Mouse (Mus musculus): ENCODE results near the gene Tmem11. TPM values are rescaled to one million over a fixed set of nuclear protein-coding genes. Genes with fewer than 3 reads are reported as not detected.
"Not testable (repeated sequence)": the region's sequence is repeated elsewhere in the genome, so short reads cannot be mapped to it uniquely, and the experiment has no call there.

Tmem11 gene
- total RNA-seq, 2 experiments from 2014 or later, result 24.7 to 27.0 TPM

DNA sequence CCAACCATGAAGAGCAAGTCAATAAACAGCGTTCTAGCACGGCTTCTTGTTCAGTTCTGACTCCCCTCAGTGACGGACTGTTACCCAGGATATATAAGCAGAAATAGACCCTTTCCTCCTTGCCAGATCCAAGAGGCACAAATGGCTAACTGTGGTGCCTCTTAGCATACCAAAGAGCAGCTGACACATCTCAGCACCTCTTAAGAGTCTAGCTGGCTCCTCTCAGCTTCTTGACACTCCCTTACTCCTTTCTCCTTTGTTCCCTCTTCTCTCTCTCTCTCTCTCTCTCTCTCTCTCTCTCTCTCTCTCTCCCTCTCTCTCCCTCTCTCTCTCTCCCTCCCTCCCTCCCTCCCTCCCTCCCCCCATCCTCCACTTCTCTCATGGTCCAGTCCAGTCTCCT, 11.7 kb upstream of the Tmem11 start:
- intact Hi-C loops (cut with DNase I), result no loop called here
- no peak for DNase-seq (ENCODE audit: low spot score in 2 of 2)

DNA sequence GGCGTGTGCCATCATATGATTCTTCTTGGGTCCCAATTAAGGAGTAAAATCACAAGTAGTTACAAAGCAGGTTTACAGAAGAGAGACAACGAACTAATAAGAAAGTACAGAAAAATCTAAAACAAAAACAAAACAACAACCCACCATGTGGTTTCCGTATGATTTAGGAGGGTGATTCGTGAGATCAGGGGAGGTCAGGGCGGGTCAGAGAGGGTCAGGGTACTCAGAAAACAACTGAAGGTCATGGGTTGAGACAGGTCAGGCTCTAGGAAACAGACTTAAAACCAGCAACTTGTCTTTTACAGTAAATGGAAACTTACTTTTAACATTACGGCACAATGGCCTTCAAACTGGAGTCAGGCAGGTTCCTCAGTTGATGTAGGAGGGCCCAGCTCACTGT, 11.2 kb upstream of the Tmem11 start:
- intact Hi-C loops (cut with DNase I), result no loop called here
- DNase-seq (ENCODE audit: low spot score in 2 of 2), result no peak

DNA sequence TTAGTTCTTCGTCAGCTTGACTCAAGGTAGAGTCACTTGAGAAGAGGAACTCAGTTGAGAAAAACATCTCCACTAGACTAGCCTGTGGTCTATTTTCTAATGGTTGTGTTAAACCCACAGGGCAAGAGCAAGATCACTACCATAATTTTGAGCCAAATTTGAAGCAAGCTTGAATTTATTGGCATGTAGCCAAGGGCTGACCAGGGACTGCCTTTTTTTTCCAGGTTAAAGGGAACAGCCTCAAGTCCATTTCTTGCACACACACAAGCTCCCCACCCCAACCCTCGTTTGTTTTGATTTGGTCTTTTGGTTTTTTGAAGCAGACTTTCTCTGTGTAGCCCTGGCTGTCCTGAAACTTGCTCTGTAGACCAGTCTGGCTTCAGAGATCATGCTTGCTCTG, 10.8 kb upstream of the Tmem11 start:
- intact Hi-C loops (cut with DNase I), result no loop called here
- no peak for DNase-seq (ENCODE audit: low spot score in 2 of 2)

DNA sequence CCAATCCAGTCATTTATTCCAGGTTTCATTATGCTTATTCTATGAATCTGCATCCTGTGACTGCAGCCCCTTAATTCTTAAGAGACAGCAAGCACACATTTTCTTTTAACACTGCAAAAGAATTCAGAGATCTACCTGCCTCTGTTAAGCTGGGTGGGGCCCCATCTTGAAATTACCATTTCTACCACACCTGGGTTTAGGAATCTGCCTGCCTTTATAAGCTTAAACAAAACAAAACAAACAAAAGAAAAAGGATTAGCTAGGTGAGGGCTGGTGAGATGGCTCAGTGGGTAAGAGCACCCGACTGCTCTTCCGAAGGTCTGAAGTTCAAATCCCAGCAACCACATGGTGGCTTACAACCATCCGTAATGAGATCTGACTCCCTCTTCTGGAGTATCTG, 7.9 kb upstream of the Tmem11 start:
- DNase-seq (ENCODE audit: low spot score in 2 of 2); intact Hi-C loops (cut with DNase I): not testable (repeated sequence)

DNA sequence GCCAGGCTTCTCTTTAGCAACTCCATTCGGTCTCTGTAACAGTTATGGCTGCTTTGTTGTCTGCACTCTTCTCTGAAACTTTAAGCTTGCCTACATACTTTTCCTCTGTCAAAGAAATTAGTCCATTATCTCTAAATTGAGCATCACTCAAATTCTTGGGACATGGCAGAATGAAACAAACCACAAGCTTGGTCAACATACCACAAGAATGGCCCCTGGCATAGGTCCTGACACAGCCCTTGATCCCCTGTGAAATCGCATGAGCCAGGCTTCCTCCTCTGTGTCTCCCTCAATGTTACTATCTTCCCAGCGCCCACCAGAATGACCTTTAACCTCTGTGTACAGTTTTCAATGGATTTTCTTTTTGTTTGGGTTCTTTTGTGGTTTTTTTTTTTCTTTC, 3.3 kb upstream of the Tmem11 start:
- intact Hi-C loops (cut with DNase I), result no loop called here
- DNase-seq (ENCODE audit: low spot score in 2 of 2), result no peak

DNA sequence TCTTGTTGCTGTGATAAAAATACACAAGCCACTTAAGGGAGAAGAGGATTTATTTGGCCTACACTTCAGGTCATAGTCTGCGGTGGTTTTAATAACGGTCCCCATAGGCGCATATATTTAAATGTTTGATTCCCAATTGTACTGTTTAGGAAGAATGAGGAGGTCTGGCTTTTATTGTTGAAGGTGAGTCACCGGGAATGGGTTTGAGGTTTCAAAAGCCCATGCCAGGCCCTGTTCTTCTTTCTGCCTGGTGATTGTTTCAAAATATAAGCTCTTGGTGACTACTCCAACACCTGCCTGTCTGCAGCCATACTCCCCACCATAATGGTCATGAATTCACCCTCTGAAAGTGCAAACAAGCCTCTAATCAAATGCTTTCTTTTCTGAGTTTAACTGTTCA, 1.5 kb upstream of the Tmem11 start:
- intact Hi-C loops (cut with DNase I), result no loop called here

DNA sequence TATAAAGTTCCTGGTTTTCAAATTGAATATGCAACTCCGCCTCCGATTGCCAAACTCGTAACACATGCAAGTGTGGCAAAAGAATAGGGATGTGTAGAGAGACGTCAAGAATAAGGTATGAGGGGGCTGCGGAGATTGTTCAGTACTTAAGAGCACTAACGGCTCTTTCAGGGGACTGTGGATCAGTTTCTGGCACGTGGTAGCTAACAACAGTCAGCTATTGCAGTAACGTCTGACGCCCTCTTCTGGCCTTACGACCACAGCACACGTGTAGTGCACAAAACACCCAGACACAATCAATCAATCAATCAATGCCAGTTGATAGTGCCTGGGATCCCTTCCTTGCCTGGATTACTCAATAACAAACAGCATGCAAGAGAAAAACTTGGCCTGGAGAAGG, 351 bp upstream of the Tmem11 start:
- intact Hi-C loops (cut with DNase I), result loop anchor here (5.0 kb wide), 1 partner anchor 47 kb away; the partner anchor contains the start of gene Dhrs7b

More for the DNA sequence above, 1.5 kb upstream of the Tmem11 start:
- no peak for DNase-seq (ENCODE audit: low spot score in 2 of 2)

DNA sequence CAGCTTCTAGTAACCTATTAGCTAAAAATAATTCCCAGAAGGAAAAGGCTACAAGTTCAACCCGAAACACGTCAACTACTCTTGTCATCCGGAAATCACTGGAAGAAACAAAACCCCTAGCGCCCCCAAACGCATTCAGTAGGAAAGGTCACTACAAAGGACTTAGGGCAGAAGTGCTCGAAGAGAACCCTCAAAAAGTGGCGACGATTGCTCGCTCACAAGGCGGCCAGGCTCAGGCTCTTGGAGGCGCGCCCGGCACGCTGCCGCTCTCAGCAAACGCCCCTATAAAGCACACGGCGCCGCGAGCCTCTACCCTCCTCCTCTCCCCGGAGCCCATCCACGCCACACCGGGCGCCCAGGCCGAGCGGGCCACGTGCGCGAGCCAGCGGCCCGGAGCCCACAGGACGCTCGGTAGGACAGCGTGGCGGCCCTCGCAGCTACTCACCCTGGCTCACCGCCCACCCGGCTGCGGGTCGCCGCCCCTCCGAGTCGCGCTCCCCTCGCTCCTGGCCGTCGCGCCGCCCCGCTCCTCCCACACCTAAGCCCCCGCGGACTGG, 938 bp downstream of the Tmem11 start:
- DNase-seq (ENCODE audit: low spot score in 2 of 2), result peak; percentile 34 to 58
- intact Hi-C loops (cut with DNase I), result loop anchor here (5.0 kb wide), 1 partner anchor 46 kb away; the partner anchor contains the start of gene Dhrs7b

More for the DNA sequence above, 351 bp upstream of the Tmem11 start:
- peak; percentile 57 to 77 for DNase-seq (ENCODE audit: low spot score in 2 of 2)

DNA sequence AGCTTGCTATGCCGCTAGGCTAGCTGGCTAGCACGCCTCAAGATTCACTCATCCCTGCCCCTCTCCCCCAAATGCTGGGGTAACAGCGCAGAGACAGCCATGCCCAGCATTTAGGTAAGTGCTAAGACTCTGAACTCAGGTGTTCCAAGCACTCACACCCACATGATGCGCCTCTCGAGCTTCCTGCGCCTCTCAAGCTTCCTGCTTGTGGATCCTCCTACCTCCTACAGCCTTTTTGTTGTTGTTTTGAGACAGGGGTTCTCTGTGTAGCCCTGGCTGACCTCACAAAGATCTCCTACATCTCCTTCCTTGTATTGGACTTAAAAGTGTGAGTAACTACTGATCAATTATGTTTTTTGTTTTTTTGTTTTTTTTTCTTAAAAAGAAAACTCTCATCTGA, 6.0 kb downstream of the Tmem11 start:
- intact Hi-C loops (cut with DNase I), result no loop called here
- no peak for DNase-seq (ENCODE audit: low spot score in 2 of 2)

DNA sequence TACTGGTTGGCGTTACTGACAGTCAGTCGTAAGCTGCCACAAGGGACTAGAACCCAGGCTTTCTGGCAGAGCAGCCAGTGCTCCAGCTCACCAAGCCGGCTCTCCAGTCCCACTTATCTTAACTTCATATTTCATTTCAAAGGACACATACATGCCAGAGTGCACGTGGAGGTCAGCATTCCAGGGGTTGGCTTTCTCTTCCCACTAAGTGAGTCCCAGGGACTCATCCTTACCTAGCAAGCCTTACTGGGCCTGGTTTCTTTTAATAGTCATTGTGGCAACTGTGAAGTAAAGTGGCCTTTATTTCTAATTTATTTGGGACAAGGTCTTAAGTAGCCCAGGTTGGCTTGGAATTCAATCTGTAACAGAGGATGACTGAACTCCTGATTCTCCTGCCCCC, 7.7 kb downstream of the Tmem11 start:
- DNase-seq (ENCODE audit: low spot score in 2 of 2), result no peak
- intact Hi-C loops (cut with DNase I), result no loop called here

DNA sequence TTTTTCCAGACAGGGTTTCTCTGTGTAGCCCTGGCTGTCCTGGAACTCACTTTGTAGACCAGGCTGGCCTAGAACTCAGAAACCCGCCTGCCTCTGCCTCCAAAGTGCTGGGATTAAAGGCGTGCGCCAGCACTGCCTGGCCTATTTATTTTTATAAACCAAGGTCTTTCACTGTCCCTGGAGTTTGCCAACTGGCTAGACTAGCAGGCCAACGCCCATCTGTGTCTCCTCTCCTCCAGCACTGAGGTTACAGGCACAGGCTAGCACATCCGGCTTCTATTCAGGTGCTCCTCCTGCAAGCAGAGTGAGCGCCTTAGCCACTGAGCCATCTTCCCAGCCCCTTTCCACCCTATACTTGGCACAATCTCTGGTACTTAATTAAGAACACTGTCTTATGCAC, 9.6 kb downstream of the Tmem11 start:
- intact Hi-C loops (cut with DNase I); DNase-seq (ENCODE audit: low spot score in 2 of 2): not testable (repeated sequence)

DNA sequence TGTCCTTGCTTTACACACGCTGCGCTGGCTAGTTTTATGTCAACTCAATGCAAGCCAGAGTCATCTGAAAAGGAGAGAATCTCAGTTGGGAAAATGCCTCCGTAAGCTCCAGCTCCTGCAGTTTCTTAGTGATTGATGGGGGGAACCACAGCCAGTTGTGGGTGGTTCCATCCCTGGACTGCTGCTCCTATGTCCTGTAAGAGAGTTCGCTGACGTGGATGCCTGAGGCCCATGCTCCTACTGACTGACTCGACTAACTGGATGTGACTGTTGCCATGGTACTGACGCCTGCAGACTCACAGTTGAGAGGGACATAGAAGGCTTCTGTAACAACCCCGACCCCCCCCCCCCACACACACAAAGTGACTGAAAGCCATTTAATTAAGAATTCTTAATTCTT, 11.2 kb downstream of the Tmem11 start:
- intact Hi-C loops (cut with DNase I), result no loop called here
- DNase-seq (ENCODE audit: low spot score in 2 of 2), result no peak

DNA sequence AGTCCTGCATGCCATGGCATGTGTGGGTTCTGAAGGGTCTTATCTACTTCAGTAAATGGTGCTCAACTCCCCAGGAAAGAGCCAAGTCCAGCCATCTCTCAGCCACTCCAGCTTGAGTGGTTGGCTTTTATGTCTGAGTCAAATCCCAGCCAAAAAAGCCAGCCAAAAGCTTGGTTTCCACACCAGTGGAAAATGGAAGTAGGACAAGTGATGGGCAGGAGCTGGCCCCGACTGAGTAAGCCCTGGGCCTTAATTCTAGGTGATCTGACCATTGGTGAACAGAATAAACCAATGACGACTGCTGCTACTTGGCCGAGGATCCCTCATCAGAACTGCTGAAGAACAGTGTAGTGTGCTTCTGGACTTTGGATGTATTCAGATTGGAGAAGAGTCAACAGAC, 11.6 kb downstream of the Tmem11 start:
- intact Hi-C loops (cut with DNase I), result no loop called here
- no peak for DNase-seq (ENCODE audit: low spot score in 2 of 2)

DNA sequence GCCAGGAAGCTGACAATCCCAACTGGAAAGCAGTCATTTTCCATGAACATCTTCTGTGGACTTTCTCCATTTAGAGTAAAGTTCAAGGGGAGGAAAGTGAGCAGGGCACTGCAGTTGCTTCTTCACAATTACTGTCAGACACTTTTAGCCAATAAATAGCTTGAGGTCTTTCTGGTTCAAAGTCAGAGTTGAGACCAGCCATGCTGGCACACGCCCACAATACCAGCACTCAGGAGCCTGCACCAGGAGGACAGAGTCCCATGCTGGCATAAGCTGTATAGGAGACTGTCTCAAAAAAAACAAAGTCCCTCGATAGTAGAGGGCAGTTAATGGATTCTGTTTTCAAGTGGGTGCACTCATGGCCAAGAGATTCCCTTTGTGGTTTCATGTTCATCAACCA, 13.1 kb downstream of the Tmem11 start:
- DNase-seq (ENCODE audit: low spot score in 2 of 2), result no peak
- intact Hi-C loops (cut with DNase I), result no loop called here

DNA sequence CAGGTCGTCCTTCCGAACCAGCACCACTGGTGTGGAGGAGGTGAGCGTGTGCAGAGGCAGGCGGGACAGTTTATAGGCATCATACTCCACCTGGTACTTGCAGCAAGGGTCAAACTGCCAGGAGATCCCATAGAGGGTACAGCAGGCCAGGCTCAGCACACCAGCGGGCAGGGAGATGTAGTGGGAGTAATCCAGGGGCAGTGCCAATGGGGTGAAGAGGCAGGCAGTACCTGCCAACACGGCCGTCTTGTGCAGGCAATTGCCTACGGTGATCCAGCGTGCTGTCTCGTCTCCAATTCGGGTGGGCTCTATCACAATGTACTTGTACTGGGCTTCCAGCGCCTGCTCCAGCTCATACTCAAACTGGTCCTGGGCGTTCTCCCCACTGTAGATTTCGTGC, 14.2 kb downstream of the Tmem11 start:
- intact Hi-C loops (cut with DNase I), result no loop called here
- DNase-seq (ENCODE audit: low spot score in 2 of 2), result no peak

DNA sequence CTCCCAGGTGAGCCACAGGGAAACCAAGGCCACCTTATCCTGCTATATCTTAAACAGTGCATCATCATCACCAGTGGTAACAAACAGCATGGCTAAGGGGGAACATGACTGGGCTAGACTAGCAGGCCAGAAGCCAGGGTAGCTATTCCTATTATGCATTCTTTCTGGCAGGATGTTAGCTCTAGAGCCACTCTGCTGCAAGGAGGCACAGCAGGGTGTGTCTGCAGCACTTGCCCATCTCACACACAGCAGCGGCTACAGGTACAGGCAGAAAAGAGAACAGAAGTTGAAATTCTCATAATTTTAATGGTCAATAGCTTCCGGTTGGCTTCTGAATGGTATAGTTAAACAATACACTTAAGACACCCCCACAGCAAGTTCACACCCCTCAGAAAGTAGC, 14.9 kb downstream of the Tmem11 start:
- intact Hi-C loops (cut with DNase I), result no loop called here
- DNase-seq (ENCODE audit: low spot score in 2 of 2), result no peak

DNA sequence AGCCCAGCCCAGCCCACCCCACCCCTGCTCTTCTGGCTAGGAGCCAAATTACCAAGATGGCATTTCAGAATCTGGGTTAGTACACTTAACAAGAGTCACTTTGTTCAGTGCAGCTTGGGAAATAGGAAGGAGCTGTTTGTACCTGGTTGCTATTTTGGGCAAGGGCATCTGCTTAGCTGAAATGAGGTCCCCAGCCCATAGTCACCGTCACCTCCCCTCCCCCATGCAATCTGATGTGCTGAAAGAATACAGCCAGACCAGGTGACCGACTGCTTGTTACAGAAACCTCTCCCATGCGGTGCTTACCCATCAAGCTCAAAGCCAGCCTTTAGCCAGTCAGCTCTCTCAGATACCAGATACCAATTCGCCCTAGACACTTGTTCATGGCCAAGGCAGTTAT, 15.9 kb downstream of the Tmem11 start:
- peak in 1 of 2 experiments; percentile 10 for DNase-seq (ENCODE audit: low spot score in 2 of 2)

DNA sequence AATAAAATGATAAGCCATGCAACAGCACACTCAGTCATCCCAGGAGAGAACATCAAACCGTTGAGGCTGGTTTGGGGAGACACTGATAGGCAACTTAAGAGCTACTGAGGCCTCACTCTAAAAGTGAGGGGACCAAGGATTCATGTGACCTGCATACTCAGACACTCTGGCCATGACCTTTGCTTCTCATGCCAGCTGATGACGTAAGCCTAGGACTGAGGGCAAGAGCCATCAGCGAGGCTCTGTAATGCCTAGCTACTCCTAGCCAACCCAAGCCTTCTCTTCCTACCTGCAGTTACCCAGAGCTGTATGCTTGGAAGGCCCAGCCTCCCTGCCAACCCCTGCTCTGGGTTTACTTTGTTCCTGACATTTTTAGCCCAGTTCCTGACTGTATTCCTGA, 17.1 kb downstream of the Tmem11 start:
- no peak for DNase-seq (ENCODE audit: low spot score in 2 of 2)
- intact Hi-C loops (cut with DNase I), result no loop called here

More for the DNA sequence above, 15.9 kb downstream of the Tmem11 start:
- intact Hi-C loops (cut with DNase I), result no loop called here

DNA sequence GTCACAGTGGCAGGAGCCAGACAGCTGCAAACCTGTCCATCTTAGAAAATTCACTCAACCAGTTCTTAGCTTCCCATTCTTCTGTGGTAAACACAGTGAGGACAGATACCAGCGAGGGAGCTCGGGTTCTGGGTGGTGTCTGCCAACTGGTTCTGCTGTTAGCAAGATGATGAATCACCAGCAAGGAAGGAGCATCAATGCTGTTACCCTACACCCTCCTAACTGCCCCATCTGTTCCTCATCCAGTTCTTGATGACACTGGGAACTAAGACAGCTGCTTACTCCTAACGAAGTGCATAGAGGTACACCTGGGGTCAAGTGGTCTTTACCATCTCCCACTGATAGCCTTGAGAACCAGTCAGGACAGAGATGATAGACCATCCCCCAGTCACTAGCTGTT, 22.5 kb downstream of the Tmem11 start:
- intact Hi-C loops (cut with DNase I), result no loop called here

DNA sequence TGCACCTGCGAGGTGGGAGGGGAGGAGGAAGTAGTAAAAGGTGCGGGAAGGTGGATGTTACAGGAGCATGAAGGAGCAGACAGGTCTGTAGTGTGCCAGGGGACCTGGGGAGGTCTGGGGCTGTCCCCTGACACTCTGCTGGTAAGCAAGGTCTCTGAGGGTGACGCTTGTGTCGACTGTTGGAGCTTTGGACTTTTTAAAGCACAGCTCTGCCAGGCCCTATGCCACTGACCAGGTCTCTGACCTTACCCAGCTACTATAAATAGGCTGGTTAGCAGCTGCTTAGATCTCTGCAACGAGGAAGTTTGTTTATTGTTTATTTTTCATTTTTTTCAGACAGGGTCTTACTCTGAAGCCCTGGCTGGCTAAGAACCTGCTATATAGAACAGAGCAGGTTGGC, 33.7 kb downstream of the Tmem11 start:
- intact Hi-C loops (cut with DNase I), result no loop called here
- DNase-seq (ENCODE audit: low spot score in 2 of 2), result no peak

More for the DNA sequence above, 22.5 kb downstream of the Tmem11 start:
- DNase-seq (ENCODE audit: low spot score in 2 of 2), result no peak

DNA sequence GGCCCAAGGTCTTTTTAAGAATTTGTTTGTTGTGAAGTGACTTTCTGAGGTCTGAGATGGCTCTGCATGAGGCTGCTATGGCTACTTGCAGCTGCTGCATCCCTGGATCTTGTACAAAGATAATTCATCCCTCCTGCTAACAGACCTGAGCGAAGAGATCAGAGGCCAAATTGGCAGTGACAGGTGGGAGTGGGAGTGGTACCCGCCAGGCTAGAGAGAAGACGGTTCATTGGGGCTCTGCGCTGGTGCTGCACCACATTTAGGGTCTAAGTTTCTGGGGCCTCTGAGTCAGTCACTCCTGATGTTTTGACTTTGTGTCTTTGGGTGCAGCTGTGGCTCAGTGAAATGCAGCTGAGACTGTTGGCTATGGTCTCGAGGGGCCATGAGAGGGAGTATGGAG, 35.7 kb downstream of the Tmem11 start:
- intact Hi-C loops (cut with DNase I), result no loop called here
- no peak for DNase-seq (ENCODE audit: low spot score in 2 of 2)
